Mouse (Mus musculus) intestine, embryonic 15.5 days (tissue): Measurements from ENCODE around the gene Gm49486. TPM values are rescaled to one million over a fixed set of nuclear protein-coding genes. Genes with fewer than 3 reads are reported as not detected.

Experiments
- ATAC-seq: fragments of 200-750 bp; cut with Nextera tagmentation; 2 replicates; pipeline ENCODE4 v1.8.0; 2017; ENCODE audit warnings: moderate TSS enrichment, moderate library complexity
- H3K27ac ChIP-seq: fragments of 300-500 bp; sonication (generic); 2 replicates; pipeline ENCODE4 v1.5.1; 2015; ENCODE audit warnings: mild to moderate bottlenecking, inconsistent platforms
- H3K27me3 ChIP-seq: fragments of 300-500 bp; sonication (generic); replicated peaks from 2 replicates; pipeline ENCODE4 v1.6.1; 2015; ENCODE audit warnings: inconsistent platforms
- H3K36me3 ChIP-seq: fragments of 300-500 bp; sonication (generic); 2 replicates; pipeline ENCODE4 v1.6.1; 2015; ENCODE audit warnings: inconsistent platforms
- H3K4me1 ChIP-seq: fragments of 300-500 bp; sonication (generic); replicated peaks from 2 replicates; pipeline ENCODE4 v1.6.1; 2015; ENCODE audit warnings: inconsistent platforms
- H3K4me2 ChIP-seq: fragments of 300-500 bp; sonication (generic); replicated peaks from 2 replicates; pipeline ENCODE4 v1.6.1; 2015; ENCODE audit warnings: mild to moderate bottlenecking, inconsistent platforms
- H3K4me3 ChIP-seq: fragments of 300-500 bp; sonication (generic); replicated peaks from 2 replicates; pipeline ENCODE4 v1.5.1; 2015; ENCODE audit warnings: inconsistent platforms
- H3K9ac ChIP-seq: fragments of 300-500 bp; sonication (generic); 2 replicates; pipeline ENCODE4 v1.6.1; 2015; ENCODE audit warnings: inconsistent platforms
- H3K9me3 ChIP-seq: fragments of 300-500 bp; sonication (generic); 2 replicates; pipeline ENCODE4 v1.6.1; 2016; ENCODE audit warnings: inconsistent platforms
- WGBS: fragments of 180-500 bp; shearing (Covaris S2); methylation state at CpG from one replicate; pipeline ENCODE4 v1.1.7; 2015; 5-methylcytosine and 5-hydroxymethylcytosine counted together
- polyA plus RNA-seq: library from polyadenylated mRNA; unstranded; fragments of >200 nt; fragmentation: Nextera tagmentation; extraction: Ambion mirVana; gene quantifications from 2 replicates; pipeline ENCODE4 v1.2.1, GENCODE M21; 2015

The Gm49486 gene
- polyA plus RNA-seq, 1 experiment from 2014 or later = 0.35 TPM

GRCm38 (mm10) chr15:79280850-79281249, 51.7 kb downstream of the Gm49486 start:
- H3K4me3 ChIP-seq = no peak overlapping the region
- peaks cover 12% of the 10 kb centered on the region; the same call in 1 of the 2 replicates for H3K4me1 ChIP-seq
- no peak for ATAC-seq
- WGBS = 51% methylated on average over 5 of the region's 5 CpGs
- no peak overlapping the region for H3K4me2 ChIP-seq
- no peaks in the 10 kb centered on the region for H3K9me3 ChIP-seq
- H3K27ac ChIP-seq = peak overlapping the region; percentile 41
- H3K9ac ChIP-seq = no peak overlapping the region
- H3K27me3 ChIP-seq = no peaks in the 10 kb centered on the region
- H3K36me3 ChIP-seq = no peaks in the 10 kb centered on the region

- ATAC-seq = peak; percentile 50
- no peak overlapping the region for H3K4me2 ChIP-seq
- no peak overlapping the region for H3K9ac ChIP-seq
- no peaks in the 10 kb centered on the region for H3K9me3 ChIP-seq
- no peaks in the 10 kb centered on the region for H3K36me3 ChIP-seq
- H3K4me1 ChIP-seq = peaks cover 17% of the 10 kb centered on the region; the same call in 1 of the 2 replicates
- H3K27me3 ChIP-seq = no peaks in the 10 kb centered on the region
- WGBS = 60% methylated on average over 1 of the region's 1 CpGs
- H3K27ac ChIP-seq = peak overlapping the region; percentile 28
- no peak overlapping the region for H3K4me3 ChIP-seq
Measured at GRCm38 (mm10) chr15:79281389-79281788, 52.2 kb downstream of the Gm49486 start.

- H3K4me3 ChIP-seq = no peak overlapping the region
- ATAC-seq = peak; percentile 52
- no peak overlapping the region for H3K9ac ChIP-seq
- H3K36me3 ChIP-seq = no peaks in the 10 kb centered on the region
- peak overlapping the region; percentile 28 for H3K27ac ChIP-seq
- peaks cover 24% of the 10 kb centered on the region; the same call in 1 of the 2 replicates for H3K4me1 ChIP-seq
- H3K4me2 ChIP-seq = peak overlapping the region; percentile 12; the same call in 1 of the 2 replicates
- WGBS = 65% methylated on average over 5 of the region's 5 CpGs
- H3K27me3 ChIP-seq = no peaks in the 10 kb centered on the region
- no peaks in the 10 kb centered on the region for H3K9me3 ChIP-seq
Measured at GRCm38 (mm10) chr15:79282434-79282833, 53.2 kb downstream of the Gm49486 start.

- Histone ChIP-seq H3K9me3 (no peaks in the 10 kb centered on the region), H3K4me2 (peak overlapping the region; percentile 49), H3K27me3 (no peaks in the 10 kb centered on the region), H3K36me3 (no peaks in the 10 kb centered on the region), H3K27ac (peak overlapping the region; percentile 32), H3K9ac (no peak overlapping the region), H3K4me1 (peaks cover 24% of the 10 kb centered on the region; the same call in 1 of the 2 replicates), H3K4me3 (no peak overlapping the region)
- no peak for ATAC-seq
- WGBS = 75% methylated on average over 4 of the region's 4 CpGs
Measured at GRCm38 (mm10) chr15:79283371-79283770, 54.2 kb downstream of the Gm49486 start.

- Histone ChIP-seq H3K27me3 (no peaks in the 10 kb centered on the region), H3K9me3 (no peaks in the 10 kb centered on the region), H3K27ac (peak within 1 kb of the TSS; percentile 68), H3K4me1 (peaks cover 24% of the 10 kb centered on the region; the same call in 1 of the 2 replicates), H3K9ac (peak within 1 kb of the TSS; percentile 34), H3K4me2 (peak within 1 kb of the TSS; percentile 49), H3K36me3 (no peaks in the 10 kb centered on the region), H3K4me3 (peak within 1 kb of the TSS; percentile 27)
- ATAC-seq = peak; percentile 69
- WGBS = 49% methylated on average over 10 of the region's 10 CpGs
Measured at GRCm38 (mm10) chr15:79285399-79285798, 56.2 kb downstream of the Gm49486 start, which contains the start of gene Baiap2l2. Gene Baiap2l2, minus strand, starts transcription at chr15:79285537.

- Histone ChIP-seq H3K4me1 (peaks cover 24% of the 10 kb centered on the region; the same call in 1 of the 2 replicates), H3K9me3 (no peaks in the 10 kb centered on the region), H3K36me3 (no peaks in the 10 kb centered on the region), H3K27ac (peak overlapping the region; percentile 57), H3K4me2 (peak overlapping the region; percentile 49; the same call in 1 of the 2 replicates), H3K4me3 (no peak overlapping the region), H3K27me3 (no peaks in the 10 kb centered on the region), H3K9ac (no peak overlapping the region)
- WGBS = 82% methylated on average over 7 of the region's 7 CpGs
- peak; percentile 7 for ATAC-seq
Measured at GRCm38 (mm10) chr15:79286141-79286540, 57.0 kb downstream of the Gm49486 start.

- Histone ChIP-seq H3K27ac (0 out of 2 replicates have a peak overlapping the region, but pooled peaks have one; percentile 57), H3K4me1 (peaks cover 21% of the 10 kb centered on the region; the same call in 1 of the 2 replicates), H3K36me3 (no peaks in the 10 kb centered on the region), H3K27me3 (no peaks in the 10 kb centered on the region), H3K9ac (no peak overlapping the region), H3K9me3 (no peaks in the 10 kb centered on the region), H3K4me2 (peak overlapping the region; percentile 11; the same call in 1 of the 2 replicates), H3K4me3 (no peak overlapping the region)
- no peak for ATAC-seq
- WGBS = 91% methylated on average over 7 of the region's 7 CpGs
Measured at GRCm38 (mm10) chr15:79287091-79287490, 57.9 kb downstream of the Gm49486 start.

GRCm38 (mm10) chr15:79288387-79288786, 59.2 kb downstream of the Gm49486 start:
- Histone ChIP-seq H3K9ac (no peak overlapping the region), H3K27ac (0 out of 2 replicates have a peak overlapping the region, but pooled peaks have one; percentile 9), H3K4me2 (no peak overlapping the region), H3K27me3 (no peaks in the 10 kb centered on the region), H3K4me3 (no peak overlapping the region), H3K9me3 (no peaks in the 10 kb centered on the region), H3K4me1 (peaks cover 19% of the 10 kb centered on the region; the same call in 1 of the 2 replicates), H3K36me3 (no peaks in the 10 kb centered on the region)
- no peak for ATAC-seq
- 81% methylated on average over 3 of the region's 3 CpGs for WGBS

- Histone ChIP-seq H3K9ac (no peak overlapping the region), H3K9me3 (no peaks in the 10 kb centered on the region), H3K27me3 (no peaks in the 10 kb centered on the region), H3K36me3 (no peaks in the 10 kb centered on the region), H3K4me1 (0 out of 2 replicates have a peak, but pooled peaks cover 15% of the 10 kb centered on the region), H3K4me3 (no peak overlapping the region), H3K27ac (no peak overlapping the region), H3K4me2 (no peak overlapping the region)
- ATAC-seq = no peak
- 86% methylated on average over 12 of the region's 12 CpGs for WGBS
Measured at GRCm38 (mm10) chr15:79289441-79289840, 60.2 kb downstream of the Gm49486 start.

GRCm38 (mm10) chr15:79290340-79290739, 61.1 kb downstream of the Gm49486 start:
- Histone ChIP-seq H3K9me3 (no peaks in the 10 kb centered on the region), H3K9ac (no peak overlapping the region), H3K27ac (no peak overlapping the region), H3K27me3 (no peaks in the 10 kb centered on the region), H3K4me1 (0 out of 2 replicates have a peak, but pooled peaks cover 15% of the 10 kb centered on the region), H3K4me2 (no peak overlapping the region), H3K36me3 (no peaks in the 10 kb centered on the region), H3K4me3 (no peak overlapping the region)
- ATAC-seq = no peak
- WGBS = 78% methylated on average over 3 of the region's 3 CpGs

- H3K4me3 ChIP-seq = no peak overlapping the region
- H3K27me3 ChIP-seq = no peaks in the 10 kb centered on the region
- H3K9me3 ChIP-seq = no peaks in the 10 kb centered on the region
- H3K9ac ChIP-seq = no peak overlapping the region
- H3K4me2 ChIP-seq = no peak overlapping the region
- ATAC-seq = no peak
- 89% methylated on average over 9 of the region's 9 CpGs for whole genome bisulfite sequencing
- H3K36me3 ChIP-seq = no peaks in the 10 kb centered on the region
- H3K4me1 ChIP-seq = no peaks in the 10 kb centered on the region
- no peak overlapping the region for H3K27ac ChIP-seq
Measured at GRCm38 (mm10) chr15:79292779-79293178, 63.6 kb downstream of the Gm49486 start.

- Histone ChIP-seq H3K4me2 (no peak overlapping the region), H3K27me3 (no peaks in the 10 kb centered on the region), H3K4me1 (no peaks in the 10 kb centered on the region), H3K27ac (no peak overlapping the region), H3K36me3 (0 out of 2 replicates have a peak, but pooled peaks cover 3% of the 10 kb centered on the region), H3K4me3 (no peak overlapping the region), H3K9ac (no peak overlapping the region), H3K9me3 (no peaks in the 10 kb centered on the region)
- WGBS = 86% methylated on average over 6 of the region's 6 CpGs
- ATAC-seq = no peak
Measured at GRCm38 (mm10) chr15:79298553-79298952, 69.4 kb downstream of the Gm49486 start.
